Mouse (Mus musculus) ES-Bruce4 (cell line): ENCODE data around the gene Churc1. TPM values are rescaled to one million over a fixed set of nuclear protein-coding genes. Genes with fewer than 3 reads are reported as not detected.

Experiments
- H3K27ac ChIP-seq: 2 replicates; pipeline ENCODE4 v1.5.1; 2012; ENCODE audit warnings: low read length, inconsistent platforms; ENCODE audit not compliant: insufficient read depth
- H3K27me3 ChIP-seq: 2 replicates; pipeline ENCODE4 v1.6.1; 2012; ENCODE audit warnings: mild to moderate bottlenecking, low read length, inconsistent platforms; ENCODE audit not compliant: control insufficient read depth, poor library complexity, insufficient read depth, severe bottlenecking
- H3K36me3 ChIP-seq: 2 replicates; pipeline ENCODE4 v1.6.1; 2012; ENCODE audit warnings: inconsistent platforms, mild to moderate bottlenecking, low read length, moderate library complexity; ENCODE audit not compliant: control insufficient read depth, poor library complexity, insufficient read depth, severe bottlenecking
- H3K4me1 ChIP-seq: one replicate; pipeline ENCODE4 v1.8.1; 2011; ENCODE audit warnings: low read length; ENCODE audit not compliant: control insufficient read depth, insufficient read depth
- H3K4me3 ChIP-seq: 2 replicates; pipeline ENCODE4 v1.5.1; 2011; ENCODE audit warnings: low read depth, mild to moderate bottlenecking, low read length
- H3K9ac ChIP-seq: 2 replicates; pipeline ENCODE4 v1.6.1; 2012; ENCODE audit warnings: low read depth, mild to moderate bottlenecking, inconsistent platforms; ENCODE audit not compliant: poor library complexity, severe bottlenecking
- H3K9me3 ChIP-seq: replicated peaks from 2 replicates; pipeline ENCODE4 v1.6.1; 2012; ENCODE audit warnings: mild to moderate bottlenecking, low read length, inconsistent platforms; ENCODE audit not compliant: control insufficient read depth, poor library complexity, insufficient read depth, severe bottlenecking
- CTCF ChIP-seq: IDR thresholded peaks from one replicate; pipeline ENCODE4 v1.8.1; 2011; ENCODE audit warnings: low read depth, low read length
- EP300 ChIP-seq: IDR thresholded peaks from 2 replicates; pipeline ENCODE4 v1.6.1; 2011; ENCODE audit warnings: low read depth, low read length; ENCODE audit not compliant: insufficient read depth
- POLR2A ChIP-seq: IDR thresholded peaks from one replicate; pipeline ENCODE4 v1.8.1; 2011; ENCODE audit warnings: low read length; ENCODE audit not compliant: insufficient read depth
- polyA plus RNA-seq: library from polyadenylated mRNA; stranded (reverse); fragments of >200 nt; gene quantifications from 2 replicates; pipeline ENCODE4 v1.2.4, GENCODE M21; 2011; ENCODE audit warnings: low read depth; ENCODE audit not compliant: missing spikeins, insufficient read depth, insufficient read length

The Churc1 gene
- polyA plus RNA-seq, 1 experiment, result 30.7 TPM

- Histone ChIP-seq H3K9me3 (no peaks in the 10 kb centered on the region), H3K9ac (no peak overlapping the region), H3K27me3 (no peaks in the 10 kb centered on the region), H3K4me1 (no peaks in the 10 kb centered on the region), H3K36me3 (no peaks in the 10 kb centered on the region), H3K27ac (no peak overlapping the region), H3K4me3 (no peak overlapping the region)
- TF ChIP-seq EP300 (no peak), POLR2A (no peak), CTCF (no peak)
Observed at GRCm38 (mm10) chr12:76776898-76777297, 11.6 kb downstream of the Churc1 start.

- no peaks in the 10 kb centered on the region for H3K4me1 ChIP-seq
Observed at GRCm38 (mm10) chr12:76777845-76778244, 12.5 kb downstream of the Churc1 start.

GRCm38 (mm10) chr12:76778305-76779083 lies 13.2 kb downstream of the Churc1 start:
- no peak overlapping the region for H3K9ac ChIP-seq
- no peak overlapping the region for H3K27ac ChIP-seq
- H3K4me3 ChIP-seq, result no peak overlapping the region
- no peaks in the 10 kb centered on the region for H3K27me3 ChIP-seq
- H3K36me3 ChIP-seq, result no peaks in the 10 kb centered on the region
- H3K4me1 ChIP-seq, result no peaks in the 10 kb centered on the region
- no peaks in the 10 kb centered on the region for H3K9me3 ChIP-seq
- TF ChIP-seq CTCF (no peak), POLR2A (no peak), EP300 (no peak)

More at GRCm38 (mm10) chr12:76777845-76778244, 12.5 kb downstream of the Churc1 start:
- TF ChIP-seq POLR2A, result no peak
- TF ChIP-seq CTCF, result peak; percentile 45
- TF ChIP-seq EP300, result no peak
- Histone ChIP-seq H3K4me3 (no peak overlapping the region), H3K27ac (no peak overlapping the region), H3K36me3 (no peaks in the 10 kb centered on the region), H3K9ac (no peak overlapping the region), H3K9me3 (no peaks in the 10 kb centered on the region), H3K27me3 (no peaks in the 10 kb centered on the region)

GRCm38 (mm10) chr12:76779951-76780350 lies 14.6 kb downstream of the Churc1 start:
- no peak overlapping the region for H3K9ac ChIP-seq
- H3K27me3 ChIP-seq, result no peaks in the 10 kb centered on the region
- no peaks in the 10 kb centered on the region for H3K4me1 ChIP-seq
- TF ChIP-seq POLR2A (no peak), EP300 (no peak), CTCF (no peak)
- no peak overlapping the region for H3K4me3 ChIP-seq
- H3K36me3 ChIP-seq, result no peaks in the 10 kb centered on the region
- no peak overlapping the region for H3K27ac ChIP-seq
- H3K9me3 ChIP-seq, result no peaks in the 10 kb centered on the region

- H3K36me3 ChIP-seq, result no peaks in the 10 kb centered on the region
- TF ChIP-seq CTCF, result no peak
- no peak for TF ChIP-seq EP300
- no peak for TF ChIP-seq POLR2A
- H3K27me3 ChIP-seq, result no peaks in the 10 kb centered on the region
- no peak overlapping the region for H3K9ac ChIP-seq
- no peak overlapping the region for H3K4me3 ChIP-seq
- H3K27ac ChIP-seq, result no peak overlapping the region
- H3K9me3 ChIP-seq, result no peaks in the 10 kb centered on the region
- H3K4me1 ChIP-seq, result no peaks in the 10 kb centered on the region
Observed at GRCm38 (mm10) chr12:76780639-76781468, 15.5 kb downstream of the Churc1 start.
